Mouse (Mus musculus) mouse trophoblast stem cell (cell line): Measurements from ENCODE around the gene Plk3.
"Not testable (repeated sequence)": the region's sequence is repeated elsewhere in the genome, so short reads cannot be mapped to it uniquely, and the experiment has no call there.

Experiments used
- in situ Hi-C, 2 experiments: fragments of 300-500 bp; cut with MseI, MboI; formaldehyde crosslinking; loops; 2 replicates in 1 of 2; 3 replicates in 1 of 2; pipeline ENCODE4 v1.15.1; 2025

Plk3 gene

GRCm38 (mm10) chr4:117133817-117134600, at the start of gene Plk3:
Gene Plk3 (minus strand): TSS chr4:117133963.
- in situ Hi-C loops, result no loop called here

- in situ Hi-C loops, result not testable (repeated sequence)
Measured at GRCm38 (mm10) chr4:117182759-117183096, 49.0 kb upstream of the Plk3 start.

GRCm38 (mm10) chr4:117181863-117182758, 48.3 kb upstream of the Plk3 start, which contains the start of gene Kif2c:
Gene Kif2c (minus strand): TSS chr4:117182639.
- in situ Hi-C loops, result no loop called here

- in situ Hi-C loops, result no loop called here
Measured at GRCm38 (mm10) chr4:117169936-117170335, 36.2 kb upstream of the Plk3 start.

GRCm38 (mm10) chr4:117161183-117161582, 27.4 kb upstream of the Plk3 start:
- in situ Hi-C loops, result no loop called here

- in situ Hi-C loops, result no loop called here
Measured at GRCm38 (mm10) chr4:117159666-117160065, 25.9 kb upstream of the Plk3 start.

GRCm38 (mm10) chr4:117156372-117156771, 22.6 kb upstream of the Plk3 start:
- in situ Hi-C loops, result no loop called here

- in situ Hi-C loops, result no loop called here
Measured at GRCm38 (mm10) chr4:117155792-117156355, 22.1 kb upstream of the Plk3 start, which contains the start of gene Rps8. Gene Rps8 (minus strand): TSS chr4:117156243.

GRCm38 (mm10) chr4:117155020-117155791, 21.4 kb upstream of the Plk3 start:
- in situ Hi-C loops, result no loop called here

- in situ Hi-C loops, result no loop called here
Measured at GRCm38 (mm10) chr4:117152714-117153113, 19.0 kb upstream of the Plk3 start.

GRCm38 (mm10) chr4:117151416-117151815, 17.7 kb upstream of the Plk3 start:
- in situ Hi-C loops, result no loop called here

GRCm38 (mm10) chr4:117150212-117150733, 16.5 kb upstream of the Plk3 start:
- in situ Hi-C loops, result no loop called here

GRCm38 (mm10) chr4:117149291-117150211, 15.8 kb upstream of the Plk3 start:
- in situ Hi-C loops, result no loop called here

GRCm38 (mm10) chr4:117148815-117149214, 15.1 kb upstream of the Plk3 start:
- in situ Hi-C loops, result no loop called here

- in situ Hi-C loops, result no loop called here
Measured at GRCm38 (mm10) chr4:117148047-117148713, 14.4 kb upstream of the Plk3 start.

- in situ Hi-C loops, result no loop called here
Measured at GRCm38 (mm10) chr4:117146176-117146575, 12.4 kb upstream of the Plk3 start.

- in situ Hi-C loops, result no loop called here
Measured at GRCm38 (mm10) chr4:117145248-117145647, 11.5 kb upstream of the Plk3 start.

GRCm38 (mm10) chr4:117143023-117143422, 9.3 kb upstream of the Plk3 start:
- in situ Hi-C loops, result loop anchor here in 1 of 2 experiments (5.0 kb wide), 1 partner anchor 41 kb away; no protein-coding TSS in a partner anchor

GRCm38 (mm10) chr4:117140613-117141012, 6.8 kb upstream of the Plk3 start:
- in situ Hi-C loops, result loop anchor here in 1 of 2 experiments (5.0 kb wide), 1 partner anchor 38 kb away; no protein-coding TSS in a partner anchor
